Mouse (Mus musculus): Measurements from ENCODE around the gene Zeb2.

The Zeb2 gene

DNA sequence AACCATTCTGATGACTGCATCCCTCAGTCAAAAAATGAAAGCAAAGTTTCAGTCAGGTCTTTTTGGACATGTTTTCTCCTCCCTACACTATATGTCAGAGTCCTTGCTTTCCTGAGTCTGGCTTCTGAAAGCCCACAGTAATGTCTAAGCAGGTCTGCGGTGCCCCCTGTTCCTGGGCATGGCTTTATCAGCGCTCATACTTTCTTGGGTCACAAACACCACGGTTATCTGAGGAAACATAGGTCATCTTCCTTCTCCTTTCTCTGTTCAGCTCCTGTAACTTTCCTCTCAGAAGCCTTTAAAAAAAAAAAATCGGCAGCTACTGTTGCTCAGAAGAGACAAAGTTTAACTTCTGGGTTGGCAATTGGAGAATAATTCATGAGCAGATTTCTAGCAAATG lies 17.2 kb downstream of the Zeb2 start:
- in situ Hi-C loops (cut with MboI, MseI) = no loop called here

DNA sequence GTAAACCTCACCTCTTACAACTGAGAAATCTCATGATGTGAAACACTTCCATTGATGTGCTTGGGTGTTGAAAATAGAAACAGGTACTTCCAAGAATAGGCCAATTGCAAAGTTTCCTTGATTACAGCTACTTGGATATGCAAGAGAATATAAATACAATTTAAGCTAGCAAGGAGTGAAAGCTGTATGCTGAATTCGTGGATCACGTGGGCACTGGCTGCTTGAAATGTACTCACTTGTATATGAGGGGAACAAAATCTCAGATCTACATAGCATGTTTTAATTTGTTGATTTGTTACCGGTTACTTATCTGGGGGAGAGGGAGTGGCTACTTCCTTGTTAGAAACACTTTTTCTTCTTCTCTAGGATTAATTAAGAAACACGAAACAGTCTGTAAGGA lies 18.1 kb downstream of the Zeb2 start:
- in situ Hi-C loops (cut with MboI, MseI) = no loop called here

GRCm38 (mm10) chr2:45097969-45098368 lies 19.2 kb downstream of the Zeb2 start:
- in situ Hi-C loops (cut with MboI, MseI) = no loop called here

- in situ Hi-C loops (cut with MboI, MseI) = no loop called here
Observed at GRCm38 (mm10) chr2:45096638-45097247, 20.5 kb downstream of the Zeb2 start.

DNA sequence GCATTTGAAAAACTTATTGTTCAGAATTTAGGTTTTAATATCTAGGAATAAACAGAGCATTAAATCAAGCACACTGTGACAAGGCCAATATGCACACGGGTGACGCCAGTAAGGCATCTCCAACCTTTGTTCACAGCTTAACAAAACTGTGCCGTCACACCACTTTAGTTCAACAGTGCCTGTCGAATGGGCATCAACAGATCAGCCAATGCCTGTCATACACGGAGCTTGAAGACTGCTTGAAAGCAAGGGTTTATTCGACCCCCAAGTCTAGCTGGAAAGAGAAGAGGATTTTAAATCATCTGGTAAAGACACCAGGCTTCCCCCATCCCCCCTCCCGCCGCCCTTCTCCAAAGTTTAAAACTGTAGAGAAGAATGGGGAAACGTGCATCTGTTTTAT lies 21.4 kb downstream of the Zeb2 start:
- in situ Hi-C loops (cut with MboI, MseI) = no loop called here

DNA sequence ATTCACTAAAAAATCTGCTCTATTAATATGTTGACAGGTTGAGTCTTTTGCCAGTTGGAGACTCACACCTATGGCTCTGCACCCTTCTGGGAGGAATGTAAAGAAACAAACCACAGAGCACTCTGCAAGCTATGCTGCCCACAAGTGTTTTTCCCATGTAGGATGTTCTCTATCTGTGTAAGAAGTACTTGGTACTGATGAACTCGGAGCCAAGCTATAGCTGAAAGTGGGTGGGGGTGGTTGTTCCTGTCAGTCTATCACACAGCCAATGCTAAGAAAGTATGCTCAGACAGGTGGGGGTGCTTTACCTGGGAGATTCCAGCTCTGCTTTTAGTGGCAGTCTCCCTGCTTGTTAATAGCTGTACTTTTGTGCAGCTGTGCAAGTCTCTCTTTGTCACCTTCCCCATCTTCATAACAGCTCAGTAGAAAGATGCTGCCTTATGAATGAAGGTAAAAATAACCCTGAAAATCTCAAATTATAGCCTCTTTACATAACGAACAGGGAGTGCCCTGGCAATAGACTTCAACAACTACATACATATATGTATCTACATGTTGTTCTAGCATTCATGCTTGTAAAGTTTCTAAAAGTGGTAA lies 22.7 kb downstream of the Zeb2 start:
- in situ Hi-C loops (cut with MboI, MseI) = no loop called here

- in situ Hi-C loops (cut with MboI, MseI) = no loop called here
Observed at GRCm38 (mm10) chr2:45093479-45093878, 23.7 kb downstream of the Zeb2 start.

GRCm38 (mm10) chr2:45092654-45093053 lies 24.5 kb downstream of the Zeb2 start:
- in situ Hi-C loops (cut with MboI, MseI) = no loop called here

DNA sequence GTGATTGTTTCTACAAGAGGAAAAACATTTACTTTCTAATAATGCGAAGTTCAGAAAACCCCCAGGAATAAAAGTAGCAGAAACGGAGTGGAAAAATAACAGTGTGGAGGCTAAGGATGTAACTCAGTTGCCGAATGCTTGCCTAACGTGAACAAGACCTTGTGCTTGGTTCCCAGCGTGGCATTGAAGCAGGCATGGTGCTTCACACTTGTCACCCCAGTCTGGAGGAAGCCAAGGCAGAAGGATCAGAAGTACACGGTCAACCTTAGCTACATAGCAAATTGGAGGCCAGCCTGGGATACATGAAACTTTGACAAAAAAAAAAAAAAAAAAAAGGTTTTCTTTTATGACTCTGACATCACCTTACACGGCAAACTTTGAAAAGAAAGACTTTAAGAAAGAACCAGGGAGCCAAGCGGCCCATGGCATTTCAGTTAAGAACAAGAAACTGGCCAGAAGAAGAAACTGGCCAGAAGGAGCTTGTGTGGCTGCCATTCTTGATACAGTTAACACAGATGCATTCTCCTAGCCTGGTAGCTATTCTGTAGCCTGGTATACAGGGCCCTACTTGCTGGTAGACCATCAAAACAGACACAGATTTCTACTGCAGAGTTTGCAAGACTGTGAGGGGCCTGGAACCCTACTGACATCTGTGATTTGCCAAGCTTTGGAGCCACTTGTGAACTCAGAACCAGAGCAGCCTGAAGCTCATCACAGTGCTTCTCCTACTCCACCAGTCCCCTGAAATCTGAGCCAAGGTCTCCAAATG lies 26.5 kb downstream of the Zeb2 start:
- in situ Hi-C loops (cut with MboI, MseI) = no loop called here

- in situ Hi-C loops (cut with MboI, MseI) = no loop called here
Observed at GRCm38 (mm10) chr2:45089251-45089530, 28.0 kb downstream of the Zeb2 start.

DNA sequence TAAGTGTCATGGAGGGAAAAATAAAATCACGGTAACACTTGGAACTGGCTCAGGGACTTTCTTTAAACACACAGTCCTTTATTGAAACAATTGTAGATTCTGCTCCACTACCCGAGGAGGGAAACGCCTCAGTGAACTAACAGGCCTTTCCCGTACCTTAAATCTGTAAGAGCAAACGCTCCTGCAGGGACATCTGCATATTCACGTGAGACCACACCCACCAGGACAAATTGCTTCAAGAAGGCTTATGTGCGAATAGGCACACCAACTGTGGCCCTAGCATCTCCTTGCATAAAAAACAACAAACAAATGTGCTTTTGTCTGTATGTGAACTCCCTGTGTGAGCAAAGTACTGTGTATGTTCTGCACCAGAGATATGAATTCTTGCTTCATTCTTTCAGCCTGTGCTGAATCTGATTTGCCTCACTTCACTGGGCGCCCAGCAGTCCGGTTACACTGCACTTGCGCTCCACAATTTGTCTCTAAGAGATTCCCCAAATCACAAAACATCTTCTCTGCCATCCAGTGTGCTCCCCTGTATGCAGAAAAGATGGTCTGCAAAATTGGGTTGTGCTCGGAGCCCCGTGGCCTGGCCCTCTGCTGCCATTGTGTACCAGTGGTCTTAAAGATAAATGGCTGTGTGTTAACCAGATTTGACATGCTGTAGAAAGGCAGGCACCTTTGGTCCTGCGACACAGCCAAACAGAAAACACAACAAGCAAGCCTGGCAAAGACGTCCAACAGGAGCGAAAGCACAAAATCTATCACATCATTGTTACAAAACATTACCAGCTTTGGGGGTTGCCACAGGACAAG lies 28.6 kb downstream of the Zeb2 start:
- in situ Hi-C loops (cut with MboI, MseI) = no loop called here

DNA sequence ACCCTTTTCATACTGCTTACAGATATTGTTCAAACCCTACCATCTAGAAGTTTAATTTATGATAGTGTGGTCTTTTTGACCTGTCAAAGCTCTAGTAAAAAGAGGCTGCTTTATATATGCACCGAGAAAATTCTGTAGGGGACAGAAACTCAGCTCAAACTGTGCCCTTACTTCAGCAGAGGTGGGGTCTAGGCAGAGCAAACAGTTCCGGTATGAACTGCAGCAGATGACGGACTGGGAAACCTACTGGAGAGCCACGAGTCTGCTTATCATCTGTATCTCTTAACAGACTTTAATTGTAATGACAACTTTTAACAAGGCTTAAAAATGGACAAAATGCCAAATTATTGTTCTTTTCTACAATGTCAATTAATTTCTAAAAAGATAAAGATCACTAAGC lies 30.0 kb downstream of the Zeb2 start:
- in situ Hi-C loops (cut with MboI, MseI) = no loop called here

DNA sequence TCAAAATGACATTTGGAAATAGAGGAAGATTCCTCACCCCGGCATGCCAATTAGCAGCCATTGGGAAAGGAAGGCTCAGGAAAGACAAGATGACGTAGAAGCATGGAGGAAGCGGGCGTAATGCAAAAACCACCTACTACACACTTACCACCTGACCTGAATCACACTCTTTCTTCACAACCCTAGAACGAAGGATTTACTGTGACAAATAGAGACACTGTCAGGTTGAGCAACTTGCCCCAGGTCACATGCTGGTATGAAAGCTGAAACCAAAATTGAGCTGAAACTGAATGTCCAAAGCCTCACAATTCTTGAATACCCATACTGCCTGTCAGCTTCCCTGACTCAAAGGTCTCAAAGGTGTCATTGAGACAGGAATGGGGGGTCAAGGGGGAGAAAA lies 31.5 kb downstream of the Zeb2 start:
- in situ Hi-C loops (cut with MboI, MseI) = no loop called here

GRCm38 (mm10) chr2:45083042-45083441 lies 34.2 kb downstream of the Zeb2 start:
- in situ Hi-C loops (cut with MboI, MseI) = no loop called here

GRCm38 (mm10) chr2:45081559-45081958 lies 35.6 kb downstream of the Zeb2 start:
- in situ Hi-C loops (cut with MboI, MseI) = no loop called here

DNA sequence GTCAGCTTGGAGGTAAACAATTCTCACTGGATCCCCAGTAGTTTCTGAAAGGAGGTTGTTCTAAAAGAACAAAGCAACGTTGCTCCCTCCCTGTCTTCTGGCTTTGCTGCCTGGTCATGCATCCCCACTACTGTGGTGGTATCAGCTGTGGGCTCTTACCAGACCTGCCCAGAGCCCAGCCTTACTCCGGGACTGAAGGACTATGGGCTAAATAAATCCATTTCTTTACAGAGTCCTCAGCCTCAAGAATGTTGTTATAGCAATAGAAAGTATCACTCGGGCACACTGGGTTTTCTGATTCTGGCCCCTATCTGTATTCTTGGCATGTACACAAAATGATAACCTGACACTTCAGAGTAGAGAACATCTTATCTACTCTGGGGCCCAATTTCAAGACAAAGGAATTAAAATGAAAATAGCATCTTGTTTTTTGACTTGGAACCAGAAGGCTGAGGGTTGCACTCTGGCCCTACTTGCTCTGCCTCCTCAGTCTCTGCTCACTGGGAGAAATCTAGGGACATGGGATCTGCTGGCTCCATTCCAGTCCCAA lies 39.2 kb downstream of the Zeb2 start:
- in situ Hi-C loops (cut with MboI, MseI) = no loop called here

DNA sequence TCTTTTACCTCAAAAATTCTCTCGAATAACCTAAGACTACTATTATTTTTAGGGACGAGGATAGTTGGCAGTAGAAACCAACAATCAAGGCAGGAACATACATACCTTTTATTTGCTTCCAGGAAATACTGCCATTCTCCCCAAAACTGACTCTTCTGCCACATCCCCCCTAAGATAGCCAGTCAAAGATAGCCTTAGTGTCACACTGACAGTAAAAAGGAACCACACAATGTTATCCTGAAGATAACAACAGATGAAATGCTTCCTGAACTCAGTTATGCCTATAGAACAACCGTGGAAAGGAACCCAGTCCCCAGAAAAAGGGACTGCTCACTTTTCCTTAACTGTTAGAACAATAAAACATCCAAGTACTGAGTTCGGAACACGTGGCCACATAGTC lies 39.8 kb downstream of the Zeb2 start:
- in situ Hi-C loops (cut with MboI, MseI) = no loop called here

DNA sequence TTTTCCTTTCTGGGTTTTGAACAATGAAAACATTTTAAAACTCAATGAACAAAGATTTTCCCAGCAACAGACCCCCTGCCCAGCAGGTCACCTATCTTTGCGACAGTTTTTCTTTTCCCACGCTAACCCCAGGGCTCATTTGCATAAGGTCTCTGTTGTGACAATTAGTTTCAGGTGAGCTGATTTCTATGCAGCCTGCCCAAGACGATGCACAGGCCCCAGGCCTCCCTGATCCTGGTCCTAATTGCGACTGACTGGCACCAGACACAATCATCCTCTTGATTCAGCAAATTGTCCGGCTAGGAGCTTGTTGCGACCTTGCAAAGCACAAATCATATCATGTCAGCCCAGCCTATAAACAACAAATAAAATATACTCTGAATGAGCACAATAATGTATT lies 44.2 kb downstream of the Zeb2 start:
- in situ Hi-C loops (cut with MboI, MseI) = no loop called here

DNA sequence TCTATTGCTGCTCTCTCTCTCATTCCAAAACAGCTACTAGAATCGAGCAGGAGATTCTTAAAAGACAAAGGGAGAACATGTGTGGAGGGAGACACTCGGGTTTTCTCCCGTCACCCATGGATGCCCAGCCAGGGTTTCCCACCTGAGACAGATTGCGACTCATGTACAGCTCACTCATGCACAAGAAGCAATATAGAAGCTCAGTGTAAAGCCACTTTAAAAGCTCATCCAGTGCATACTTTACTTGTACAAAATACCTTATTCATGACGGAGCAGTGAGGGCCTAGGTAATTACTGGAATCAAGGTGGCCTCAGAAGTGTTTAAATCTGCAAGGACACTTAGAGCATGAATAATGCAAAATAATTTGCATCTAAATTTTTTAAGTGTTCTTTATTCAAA lies 45.9 kb downstream of the Zeb2 start:
- in situ Hi-C loops (cut with MboI, MseI) = no loop called here

- in situ Hi-C loops (cut with MboI, MseI) = no loop called here
Observed at GRCm38 (mm10) chr2:45070612-45071276, 46.5 kb downstream of the Zeb2 start.

- in situ Hi-C loops (cut with MboI, MseI) = loop anchor here (10.0 kb wide), 1 partner anchor 444 kb away; no protein-coding TSS in a partner anchor
Observed at GRCm38 (mm10) chr2:45068792-45069550, 48.2 kb downstream of the Zeb2 start.

Data from T-helper 1 cell (primary cell).